Mouse (Mus musculus) bone marrow macrophage, adult 2 months (primary cell): Measurements from ENCODE around the gene Rpl6. TPM values are rescaled to one million over a fixed set of nuclear protein-coding genes. Genes with fewer than 3 reads are reported as not detected.

Source experiments
- H3K27ac ChIP-seq: 2 replicates; pipeline ENCODE4 v1.5.1; 2012; ENCODE audit warnings: low read depth, low read length; ENCODE audit not compliant: insufficient read depth
- H3K4me1 ChIP-seq: 2 replicates; pipeline ENCODE4 v1.6.1; 2012; ENCODE audit warnings: low read length; ENCODE audit not compliant: control insufficient read depth, insufficient read depth
- H3K4me3 ChIP-seq: 2 replicates; pipeline ENCODE4 v1.5.1; 2012; ENCODE audit warnings: mild to moderate bottlenecking, low read length, moderate library complexity; ENCODE audit not compliant: insufficient read depth
- CTCF ChIP-seq: IDR thresholded peaks from 2 replicates; pipeline ENCODE4 v1.5.1; 2012; ENCODE audit warnings: low read depth, mild to moderate bottlenecking, low read length, moderate library complexity
- POLR2A ChIP-seq: IDR thresholded peaks from 2 replicates; pipeline ENCODE4 v1.6.1; 2012; ENCODE audit warnings: mild to moderate bottlenecking, low read depth, low read length, borderline replicate concordance
- polyA plus RNA-seq: library from polyadenylated mRNA; stranded (reverse); fragments of >200 nt; gene quantifications from 2 replicates; pipeline ENCODE4 v1.2.4, GENCODE M21; 2012; ENCODE audit not compliant: missing spikeins, insufficient read depth, insufficient read length

The Rpl6 gene
- polyA plus RNA-seq, 1 experiment: 1,191 TPM

GRCm38 (mm10) chr5:121233726-121234125 is 29.4 kb downstream of the Rpl6 start:
- Histone ChIP-seq H3K4me3 (no peak overlapping the region), H3K4me1 (no peaks in the 10 kb centered on the region), H3K27ac (no peak overlapping the region)
- no peak for TF ChIP-seq POLR2A
- no peak for TF ChIP-seq CTCF

GRCm38 (mm10) chr5:121236171-121236570 is 31.9 kb downstream of the Rpl6 start:
- TF ChIP-seq CTCF: no peak
- no peak for TF ChIP-seq POLR2A
- no peak overlapping the region for H3K4me3 ChIP-seq
- no peak overlapping the region for H3K27ac ChIP-seq
- H3K4me1 ChIP-seq: no peaks in the 10 kb centered on the region

- TF ChIP-seq POLR2A (no peak), CTCF (no peak)
- no peak overlapping the region for H3K27ac ChIP-seq
- H3K4me3 ChIP-seq: no peak overlapping the region
- H3K4me1 ChIP-seq: no peaks in the 10 kb centered on the region
Observed at GRCm38 (mm10) chr5:121238208-121238607, 33.9 kb downstream of the Rpl6 start.

- Histone ChIP-seq H3K4me3 (no peak overlapping the region), H3K4me1 (no peaks in the 10 kb centered on the region), H3K27ac (no peak overlapping the region)
- no peak for TF ChIP-seq POLR2A
Observed at GRCm38 (mm10) chr5:121239846-121240245, 35.6 kb downstream of the Rpl6 start.

GRCm38 (mm10) chr5:121241182-121241581 is 36.9 kb downstream of the Rpl6 start:
- no peak overlapping the region for H3K4me3 ChIP-seq
- TF ChIP-seq CTCF: no peak
- TF ChIP-seq POLR2A: no peak
- H3K4me1 ChIP-seq: no peaks in the 10 kb centered on the region
- no peak overlapping the region for H3K27ac ChIP-seq

GRCm38 (mm10) chr5:121242261-121242660 is 38.0 kb downstream of the Rpl6 start:
- no peak for TF ChIP-seq POLR2A
- no peak for TF ChIP-seq CTCF
- Histone ChIP-seq H3K27ac (no peak overlapping the region), H3K4me1 (no peaks in the 10 kb centered on the region), H3K4me3 (no peak overlapping the region)

GRCm38 (mm10) chr5:121242701-121243100 is 38.4 kb downstream of the Rpl6 start:
- no peaks in the 10 kb centered on the region for H3K4me1 ChIP-seq

GRCm38 (mm10) chr5:121243676-121244364 is 39.5 kb downstream of the Rpl6 start:
- Histone ChIP-seq H3K4me1 (peaks cover 3% of the 10 kb centered on the region; the same call in 1 of the 2 replicates), H3K27ac (no peak overlapping the region), H3K4me3 (no peak overlapping the region)
- TF ChIP-seq CTCF: no peak
- no peak for TF ChIP-seq POLR2A

More at GRCm38 (mm10) chr5:121242701-121243100, 38.4 kb downstream of the Rpl6 start:
- Histone ChIP-seq H3K27ac (no peak overlapping the region), H3K4me3 (no peak overlapping the region)
- TF ChIP-seq POLR2A: no peak
- TF ChIP-seq CTCF: no peak

GRCm38 (mm10) chr5:121244365-121244731 is 40.1 kb downstream of the Rpl6 start:
- no peak overlapping the region for H3K27ac ChIP-seq
- peaks cover 7% of the 10 kb centered on the region; the same call in 1 of the 2 replicates for H3K4me1 ChIP-seq
- no peak for TF ChIP-seq CTCF
- no peak for TF ChIP-seq POLR2A
- no peak overlapping the region for H3K4me3 ChIP-seq

GRCm38 (mm10) chr5:121245201-121245600 is 40.9 kb downstream of the Rpl6 start:
- Histone ChIP-seq H3K4me1 (peaks cover 9% of the 10 kb centered on the region), H3K27ac (no peak overlapping the region), H3K4me3 (no peak overlapping the region)
- TF ChIP-seq POLR2A (no peak), CTCF (no peak)
